Mouse (Mus musculus) olfactory bulb, adult 2 months (tissue): ENCODE measurements around the gene Tulp2. TPM values are rescaled to one million over a fixed set of nuclear protein-coding genes. Genes with fewer than 3 reads are reported as not detected.
A peak's percentile ranks its signal among the peaks of the same experiment; 100 is the strongest.

ENCODE experiments used
- H3K27ac ChIP-seq: fragments of 200-500 bp; 2 replicates; pipeline ENCODE4 v1.5.1; 2012; ENCODE audit warnings: low read depth, low read length; ENCODE audit not compliant: insufficient read depth
- H3K4me1 ChIP-seq: fragments of 200-500 bp; 2 replicates; pipeline ENCODE4 v1.6.1; 2012; ENCODE audit warnings: low read length; ENCODE audit not compliant: control insufficient read depth, insufficient read depth
- H3K4me3 ChIP-seq: fragments of 200-500 bp; 2 replicates; pipeline ENCODE4 v1.5.1; 2012; ENCODE audit warnings: mild to moderate bottlenecking, low read depth, low read length, moderate library complexity; ENCODE audit not compliant: insufficient read depth
- CTCF ChIP-seq: fragments of 200-500 bp; IDR thresholded peaks from 2 replicates; pipeline ENCODE4 v1.5.1; 2012; ENCODE audit warnings: low read depth, mild to moderate bottlenecking, low read length, moderate library complexity; ENCODE audit not compliant: insufficient read depth
- POLR2A ChIP-seq: fragments of 200-500 bp; IDR thresholded peaks from 2 replicates; pipeline ENCODE4 v1.6.1; 2012; ENCODE audit warnings: mild to moderate bottlenecking, low read depth, low read length, moderate library complexity; ENCODE audit not compliant: insufficient read depth
- WGBS: fragments of 180-500 bp; shearing (Covaris S2); methylation state at CpG from one replicate; pipeline ENCODE4 v1.1.7; 2018; 5-methylcytosine and 5-hydroxymethylcytosine counted together
- polyA plus RNA-seq: library from polyadenylated mRNA; stranded (reverse); fragments of >200 nt; gene quantifications from 2 replicates; pipeline ENCODE4 v1.2.4, GENCODE M21; 2012; ENCODE audit warnings: low replicate concordance; ENCODE audit not compliant: missing spikeins, insufficient read depth, insufficient read length

The Tulp2 gene
- polyA plus RNA-seq, 1 experiment: not detected

DNA sequence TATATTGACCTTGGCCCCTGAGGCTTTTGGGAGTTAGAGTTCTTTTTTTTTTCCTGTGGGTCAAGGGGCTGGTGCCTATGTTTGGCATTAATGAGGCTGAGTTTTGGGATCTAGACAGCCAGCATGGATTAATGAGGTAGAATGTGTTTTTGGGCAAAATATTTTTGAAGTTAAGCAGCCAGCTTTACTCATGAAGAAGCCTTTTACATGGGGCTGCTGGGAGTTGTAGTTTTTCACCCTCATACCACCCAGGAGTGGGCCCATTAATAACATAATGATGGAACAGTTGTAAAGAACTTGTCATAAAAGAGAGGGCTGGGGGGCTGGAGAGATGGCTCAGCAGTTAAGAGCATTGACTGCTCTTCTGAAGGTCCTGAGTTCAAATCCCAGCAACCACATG is 35.1 kb upstream of the Tulp2 start:
- peaks cover 5% of the 10 kb centered on the region for H3K4me1 ChIP-seq
- H3K27ac ChIP-seq: no peak overlapping the region
- no peak overlapping the region for H3K4me3 ChIP-seq
- TF ChIP-seq POLR2A (no peak), CTCF (no peak)

- H3K4me3 ChIP-seq: peak overlapping the region; percentile 8; the same call in 1 of the 2 replicates
- TF ChIP-seq POLR2A (no peak), CTCF (peak; percentile 49; the same call in 1 of the 2 replicates)
- WGBS: 35% methylated on average over 11 of the region's 11 CpGs
- H3K27ac ChIP-seq: no peak overlapping the region
- H3K4me1 ChIP-seq: peaks cover 7% of the 10 kb centered on the region
These were observed 34.2 kb upstream of the Tulp2 start for GRCm38 (mm10) chr7:45447325-45447990.

- Histone ChIP-seq H3K27ac (no peak overlapping the region), H3K4me1 (peaks cover 7% of the 10 kb centered on the region), H3K4me3 (no peak overlapping the region)
- WGBS: 79% methylated on average over 1 of the region's 1 CpGs
- no peak for TF ChIP-seq CTCF
- TF ChIP-seq POLR2A: no peak
These were observed 31.7 kb upstream of the Tulp2 start for GRCm38 (mm10) chr7:45449974-45450373.

DNA sequence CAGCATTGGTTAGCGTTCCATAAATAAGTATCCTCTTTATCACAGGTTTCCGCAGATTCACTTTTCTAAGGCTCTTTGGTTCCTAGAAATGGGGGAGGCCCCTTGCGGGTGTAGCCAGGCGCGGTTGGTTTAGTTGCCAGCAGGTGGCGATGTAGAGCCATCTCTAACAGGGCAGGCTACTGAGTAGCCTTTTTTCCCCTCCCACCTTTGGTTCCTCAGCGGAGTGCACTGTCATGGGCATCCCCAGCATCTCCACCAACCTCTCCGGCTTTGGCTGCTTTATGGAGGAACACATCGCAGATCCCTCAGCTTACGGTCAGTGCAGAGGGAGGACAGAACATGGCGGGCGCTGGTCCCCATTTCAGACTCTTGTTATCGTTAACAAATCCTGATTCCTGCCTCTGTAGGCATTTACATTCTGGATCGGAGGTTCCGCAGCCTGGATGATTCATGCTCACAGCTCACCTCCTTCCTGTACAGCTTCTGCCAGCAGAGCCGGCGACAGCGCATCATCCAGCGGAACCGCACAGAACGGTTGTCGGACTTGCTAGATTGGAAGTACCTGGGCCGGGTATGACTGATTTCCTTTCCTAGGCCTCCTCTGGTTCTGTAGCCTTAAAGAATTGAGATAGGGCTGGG is 30.2 kb upstream of the Tulp2 start:
- peak; percentile 73 for TF ChIP-seq CTCF
- no peak for TF ChIP-seq POLR2A
- WGBS: 39% methylated on average over 23 of the region's 23 CpGs
- Histone ChIP-seq H3K27ac (peak overlapping the region; percentile 16; the same call in 1 of the 2 replicates), H3K4me1 (peaks cover 7% of the 10 kb centered on the region), H3K4me3 (peak overlapping the region; percentile 44)

DNA sequence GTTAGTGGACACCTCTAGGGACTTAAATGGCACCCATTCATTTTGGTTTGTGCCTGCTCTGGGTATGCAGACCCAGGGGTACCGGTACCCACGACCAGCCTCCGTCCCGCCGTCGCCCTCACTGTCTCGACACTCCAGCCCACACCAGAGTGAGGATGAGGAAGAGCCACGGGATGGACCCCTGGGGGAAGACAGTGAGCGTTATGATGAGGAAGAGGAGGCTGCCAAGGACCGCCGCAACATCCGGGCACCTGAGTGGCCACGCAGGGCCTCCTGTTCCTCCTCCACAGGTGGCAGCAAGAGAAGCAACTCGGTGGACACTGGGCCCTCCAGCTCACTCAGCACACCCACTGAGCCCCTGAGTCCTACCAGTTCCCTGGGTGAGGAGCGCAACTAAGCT is 26.7 kb upstream of the Tulp2 start:
- Histone ChIP-seq H3K4me1 (peaks cover 17% of the 10 kb centered on the region), H3K27ac (no peak overlapping the region), H3K4me3 (no peak overlapping the region)
- TF ChIP-seq POLR2A (no peak), CTCF (no peak)
- 92% methylated on average over 15 of the region's 15 CpGs for WGBS

DNA sequence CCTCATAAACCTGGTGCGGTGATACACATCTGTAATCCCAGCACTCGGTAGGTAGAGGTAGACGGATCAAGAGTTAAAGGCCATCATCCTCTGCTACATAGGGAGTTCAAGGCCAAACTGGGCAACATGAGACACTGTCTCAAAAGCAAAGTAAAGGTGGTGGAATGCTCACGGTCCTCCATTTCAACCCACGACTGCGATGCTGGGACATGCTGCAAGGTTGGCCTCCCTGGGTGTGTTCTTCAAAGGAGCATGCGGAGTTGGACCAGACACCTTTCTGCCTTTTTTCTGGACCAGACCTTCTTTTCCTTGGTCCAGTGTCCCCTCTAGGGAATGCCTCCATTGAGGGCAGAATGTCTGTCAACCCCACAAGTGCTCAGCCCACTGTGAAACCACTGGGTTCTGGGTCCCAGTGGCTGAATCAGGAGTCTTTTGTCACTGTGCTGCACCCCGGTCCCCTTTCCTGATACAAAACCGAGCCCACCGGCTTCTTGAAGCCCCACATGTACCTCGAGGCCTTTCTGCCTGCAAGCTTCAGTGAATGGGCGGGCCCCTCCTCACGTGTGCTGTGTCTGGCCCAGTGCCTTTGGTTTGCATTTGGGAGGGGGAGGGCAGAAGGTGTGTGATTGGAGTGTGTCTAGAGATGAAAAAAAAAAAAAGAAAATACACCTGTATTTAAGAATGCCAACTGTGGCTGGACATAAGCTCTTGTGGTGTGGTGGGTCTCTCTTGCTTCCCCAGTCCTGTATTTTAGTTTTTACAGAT is 25.6 kb upstream of the Tulp2 start:
- no peak overlapping the region for H3K4me3 ChIP-seq
- 73% methylated on average over 13 of the region's 13 CpGs for WGBS
- peaks cover 27% of the 10 kb centered on the region for H3K4me1 ChIP-seq
- TF ChIP-seq POLR2A (no peak), CTCF (no peak)
- no peak overlapping the region for H3K27ac ChIP-seq

GRCm38 (mm10) chr7:45456721-45457203 is 24.9 kb upstream of the Tulp2 start:
- TF ChIP-seq CTCF (no peak), POLR2A (no peak)
- Histone ChIP-seq H3K4me1 (peaks cover 22% of the 10 kb centered on the region), H3K4me3 (no peak overlapping the region), H3K27ac (no peak overlapping the region)
- 59% methylated on average over 9 of the region's 9 CpGs for WGBS

- H3K4me3 ChIP-seq: no peak overlapping the region
- TF ChIP-seq CTCF (no peak), POLR2A (0 out of 2 replicates have a peak, but pooled peaks have one; percentile 10)
- WGBS: 42% methylated on average over 10 of the region's 10 CpGs
- H3K4me1 ChIP-seq: peaks cover 22% of the 10 kb centered on the region
- no peak overlapping the region for H3K27ac ChIP-seq
These were observed 24.2 kb upstream of the Tulp2 start for GRCm38 (mm10) chr7:45457204-45458060.

- H3K4me1 ChIP-seq: peaks cover 22% of the 10 kb centered on the region
- peak overlapping the region; percentile 58 for H3K4me3 ChIP-seq
- peak overlapping the region; percentile 65 for H3K27ac ChIP-seq
- no peak for TF ChIP-seq POLR2A
- TF ChIP-seq CTCF: no peak
- under 1% methylated on average over 43 of the region's 43 CpGs for WGBS
These were observed 22.7 kb upstream of the Tulp2 start for GRCm38 (mm10) chr7:45458748-45459563.
